Mouse (Mus musculus): ENCODE results near the gene Kcp. TPM values are rescaled to one million over a fixed set of nuclear protein-coding genes. Genes with fewer than 3 reads are reported as not detected.

Kcp gene
- total and polyA plus RNA-seq, 2 experiments from 2014 or later: 7.7 to 27.5 TPM

GRCm38 (mm10) chr6:29445354-29445753 lies 62.4 kb downstream of the Kcp start:
- WGBS: 93% methylated on average over 7 of the region's 7 CpGs
- H3K4me1 ChIP-seq (ENCODE audit: insufficient read depth, low read length): no peaks in the 10 kb centered on the region

GRCm38 (mm10) chr6:29444773-29445172 lies 63.0 kb downstream of the Kcp start:
- no peak overlapping the region for H3K4me3 ChIP-seq (ENCODE audit: low read length)
- H3K27me3 ChIP-seq (ENCODE audit: insufficient read depth, low read length): no peaks in the 10 kb centered on the region
- WGBS: 66% methylated on average over 11 of the region's 11 CpGs
- no peak overlapping the region for H3K27ac ChIP-seq
- no peak overlapping the region for H3K4me2 ChIP-seq (ENCODE audit: low read depth, low read length)
- H3K4me1 ChIP-seq (ENCODE audit: insufficient read depth, low read length): no peaks in the 10 kb centered on the region
- ATAC-seq (no peak), DNase-seq (ENCODE audit: low spot score) (peak; percentile 28)
- H3K36me3 ChIP-seq (ENCODE audit: insufficient read depth, low read length): no peaks in the 10 kb centered on the region
- H3K9ac ChIP-seq (replicated peaks; ENCODE audit: low read length): no peak overlapping the region
- no peaks in the 10 kb centered on the region for H3K9me3 ChIP-seq (ENCODE audit: low read length)
- peak; percentile 67 for TF ChIP-seq CTCF (IDR thresholded peaks at IDR 0.05; ENCODE audit: low read depth)

More at GRCm38 (mm10) chr6:29445354-29445753, 62.4 kb downstream of the Kcp start:
- Histone ChIP-seq H3K9ac (replicated peaks; ENCODE audit: low read length) (no peak overlapping the region), H3K9me3 (ENCODE audit: low read length) (no peaks in the 10 kb centered on the region), H3K36me3 (ENCODE audit: insufficient read depth, low read length) (no peaks in the 10 kb centered on the region), H3K27me3 (ENCODE audit: insufficient read depth, low read length) (no peaks in the 10 kb centered on the region), H3K4me3 (ENCODE audit: low read length) (no peak overlapping the region), H3K27ac (no peak overlapping the region), H3K4me2 (ENCODE audit: low read depth, low read length) (no peak overlapping the region)
- ATAC-seq (no peak), DNase-seq (ENCODE audit: low spot score) (no peak)
- no peak for TF ChIP-seq CTCF (IDR thresholded peaks at IDR 0.05; ENCODE audit: low read depth)

- TF ChIP-seq CTCF (IDR thresholded peaks at IDR 0.05; ENCODE audit: low read depth): no peak
- 80% methylated on average over 6 of the region's 6 CpGs for WGBS
- ATAC-seq (no peak), DNase-seq (ENCODE audit: low spot score) (no peak)
- no peaks in the 10 kb centered on the region for H3K9me3 ChIP-seq (ENCODE audit: low read length)
- peaks cover 11% of the 10 kb centered on the region; the same call in 1 of the 2 replicates for H3K4me1 ChIP-seq (ENCODE audit: insufficient read depth, low read length)
- no peak overlapping the region for H3K9ac ChIP-seq (replicated peaks; ENCODE audit: low read length)
- no peaks in the 10 kb centered on the region for H3K36me3 ChIP-seq (ENCODE audit: insufficient read depth, low read length)
- no peak overlapping the region for H3K27ac ChIP-seq
- H3K27me3 ChIP-seq (ENCODE audit: insufficient read depth, low read length): no peaks in the 10 kb centered on the region
- H3K4me2 ChIP-seq (ENCODE audit: low read depth, low read length): no peak overlapping the region
- H3K4me3 ChIP-seq (ENCODE audit: low read length): no peak overlapping the region
These were observed 68.0 kb downstream of the Kcp start for GRCm38 (mm10) chr6:29439789-29440188.

- TF ChIP-seq CTCF (IDR thresholded peaks at IDR 0.05; ENCODE audit: low read depth): no peak
These were observed 68.5 kb downstream of the Kcp start for GRCm38 (mm10) chr6:29439251-29439650.

GRCm38 (mm10) chr6:29436461-29436934 lies 71.3 kb downstream of the Kcp start:
- H3K27ac ChIP-seq: peak overlapping the region; percentile 64; the same call in 1 of the 2 replicates
- 7% methylated on average over 11 of the region's 11 CpGs for WGBS
- TF ChIP-seq CTCF (IDR thresholded peaks at IDR 0.05; ENCODE audit: low read depth): no peak
- peaks cover 13% of the 10 kb centered on the region for H3K27me3 ChIP-seq (ENCODE audit: insufficient read depth, low read length)
- peak overlapping the region; percentile 60; the same call in 1 of the 2 replicates for H3K4me2 ChIP-seq (ENCODE audit: low read depth, low read length)
- no peaks in the 10 kb centered on the region for H3K36me3 ChIP-seq (ENCODE audit: insufficient read depth, low read length)
- DNase-seq (ENCODE audit: low spot score): peak; percentile 57
- H3K9me3 ChIP-seq (ENCODE audit: low read length): no peaks in the 10 kb centered on the region
- ATAC-seq: peak; percentile 47
- H3K4me3 ChIP-seq (ENCODE audit: low read length): no peak overlapping the region
- H3K9ac ChIP-seq (replicated peaks; ENCODE audit: low read length): 0 out of 2 replicates have a peak overlapping the region, but pooled peaks have one; percentile 17
- H3K4me1 ChIP-seq (ENCODE audit: insufficient read depth, low read length): peaks cover 16% of the 10 kb centered on the region; the same call in 1 of the 2 replicates

More at GRCm38 (mm10) chr6:29439251-29439650, 68.5 kb downstream of the Kcp start:
- Histone ChIP-seq H3K9ac (replicated peaks; ENCODE audit: low read length) (no peak overlapping the region), H3K4me1 (ENCODE audit: insufficient read depth, low read length) (peaks cover 11% of the 10 kb centered on the region; the same call in 1 of the 2 replicates), H3K4me2 (ENCODE audit: low read depth, low read length) (no peak overlapping the region), H3K27ac (no peak overlapping the region), H3K27me3 (ENCODE audit: insufficient read depth, low read length) (0 out of 2 replicates have a peak, but pooled peaks cover under 1% of the 10 kb centered on the region), H3K36me3 (ENCODE audit: insufficient read depth, low read length) (no peaks in the 10 kb centered on the region), H3K9me3 (ENCODE audit: low read length) (no peaks in the 10 kb centered on the region), H3K4me3 (ENCODE audit: low read length) (no peak overlapping the region)
- 36% methylated on average over 4 of the region's 4 CpGs for WGBS
- peak; percentile 18 for DNase-seq (ENCODE audit: low spot score)
- ATAC-seq: no peak

- no peaks in the 10 kb centered on the region for H3K36me3 ChIP-seq (ENCODE audit: insufficient read depth, low read length)
- no peaks in the 10 kb centered on the region for H3K9me3 ChIP-seq (ENCODE audit: low read length)
- H3K27ac ChIP-seq: peak overlapping the region; percentile 64; the same call in 1 of the 2 replicates
- no peak for TF ChIP-seq CTCF (IDR thresholded peaks at IDR 0.05; ENCODE audit: low read depth)
- peaks cover 16% of the 10 kb centered on the region; the same call in 1 of the 2 replicates for H3K4me1 ChIP-seq (ENCODE audit: insufficient read depth, low read length)
- WGBS: 16% methylated on average over 6 of the region's 6 CpGs
- peak overlapping the region; percentile 60 for H3K4me2 ChIP-seq (ENCODE audit: low read depth, low read length)
- H3K4me3 ChIP-seq (ENCODE audit: low read length): no peak overlapping the region
- peak; percentile 61 for DNase-seq (ENCODE audit: low spot score)
- ATAC-seq: peak; percentile 52
- H3K27me3 ChIP-seq (ENCODE audit: insufficient read depth, low read length): peaks cover 13% of the 10 kb centered on the region
- H3K9ac ChIP-seq (replicated peaks; ENCODE audit: low read length): no peak overlapping the region
These were observed 71.8 kb downstream of the Kcp start for GRCm38 (mm10) chr6:29435940-29436451.

Measured in hindbrain, postnatal 0 days (tissue).